Mouse (Mus musculus): ENCODE data around the gene Fyn.

- TF ChIP-seq POLR2A (IDR thresholded peaks at IDR 0.05; ENCODE audit: borderline replicate concordance, extremely low read depth, insufficient read depth, insufficient read length, poor library complexity, severe bottlenecking) (no peak), CTCF (IDR thresholded peaks at IDR 0.05; ENCODE audit: borderline replicate concordance, extremely low read depth, insufficient read depth, insufficient read length) (no peak)
Measured at GRCm38 (mm10) chr10:39335880-39336279, 32.8 kb upstream of the Fyn start.

Measured in brain, embryonic 14.5 days (tissue).